Mouse (Mus musculus) heart, adult 2 months (tissue): ENCODE results near the gene 1700006A11Rik. TPM values are rescaled to one million over a fixed set of nuclear protein-coding genes. Genes with fewer than 3 reads are reported as not detected.

Source experiments
- DNase-seq, 2 experiments: peaks; one replicate each; pipeline ENCODE4 v3.0.0; 2021
- H3K27ac ChIP-seq: fragments of 200-600 bp; 2 replicates; pipeline ENCODE4 v1.8.1; 2022
- H3K27me3 ChIP-seq: fragments of 200-500 bp; 2 replicates; pipeline ENCODE4 v1.6.1; 2012; ENCODE audit warnings: mild to moderate bottlenecking, low read length, inconsistent platforms, mixed read lengths; ENCODE audit not compliant: control insufficient read depth, insufficient read depth
- H3K36me3 ChIP-seq: fragments of 200-500 bp; 2 replicates; pipeline ENCODE4 v1.6.1; 2012; ENCODE audit warnings: low read length, inconsistent platforms; ENCODE audit not compliant: control insufficient read depth, insufficient read depth
- H3K4me1 ChIP-seq: fragments of 200-500 bp; 2 replicates; pipeline ENCODE4 v1.6.1; 2011; ENCODE audit warnings: low read length; ENCODE audit not compliant: control insufficient read depth, insufficient read depth
- H3K4me3 ChIP-seq: fragments of 200-600 bp; 2 replicates; pipeline ENCODE4 v1.8.1; 2022
- H3K79me2 ChIP-seq: fragments of 200-500 bp; replicated peaks from 2 replicates; pipeline ENCODE4 v1.6.1; 2012; ENCODE audit warnings: mild to moderate bottlenecking, inconsistent platforms, low read length, moderate library complexity, mixed read lengths; ENCODE audit not compliant: control insufficient read depth, insufficient read depth
- H3K9ac ChIP-seq: fragments of 200-500 bp; 2 replicates; pipeline ENCODE4 v1.6.1; 2012; ENCODE audit warnings: low read depth, mild to moderate bottlenecking, control low read depth, inconsistent platforms, low read length, mixed read lengths
- CTCF ChIP-seq: fragments of 200-600 bp; IDR thresholded peaks from 2 replicates; pipeline ENCODE4 v1.8.1; 2022; ENCODE audit warnings: antibody characterized with exemption, mild to moderate bottlenecking, moderate library complexity
- EP300 ChIP-seq: fragments of 200-500 bp; IDR thresholded peaks from 2 replicates; pipeline ENCODE4 v1.6.1; 2011; ENCODE audit warnings: low read depth, low read length, control low read depth; ENCODE audit not compliant: insufficient read depth
- POLR2A ChIP-seq: fragments of 200-500 bp; IDR thresholded peaks from 2 replicates; pipeline ENCODE4 v1.6.1; 2011; ENCODE audit warnings: mild to moderate bottlenecking, low read depth, low read length, control low read depth; ENCODE audit not compliant: insufficient read depth
- WGBS: fragments of 180-500 bp; shearing (Covaris S2); methylation state at CpG from one replicate; pipeline ENCODE4 v1.1.7; 2018; 5-methylcytosine and 5-hydroxymethylcytosine counted together
- intact Hi-C: fragments of 180-260 bp; cut with DNase I; formaldehyde crosslinking; loops from one replicate; pipeline ENCODE4 v1.15.1; 2025
- polyA plus RNA-seq: library from polyadenylated mRNA; depleted of rRNA; stranded (reverse); fragments of >200 nt; gene quantifications from 2 replicates; pipeline ENCODE4 v1.2.3, GENCODE M21; 2012; rRNA removed
- total RNA-seq, 2 experiments: library from RNA; stranded (reverse); gene quantifications; 2 replicates each; pipeline ENCODE4 v1.2.3; 2021

1700006A11Rik gene
- total and polyA plus RNA-seq, 3 experiments, result not detected

DNA sequence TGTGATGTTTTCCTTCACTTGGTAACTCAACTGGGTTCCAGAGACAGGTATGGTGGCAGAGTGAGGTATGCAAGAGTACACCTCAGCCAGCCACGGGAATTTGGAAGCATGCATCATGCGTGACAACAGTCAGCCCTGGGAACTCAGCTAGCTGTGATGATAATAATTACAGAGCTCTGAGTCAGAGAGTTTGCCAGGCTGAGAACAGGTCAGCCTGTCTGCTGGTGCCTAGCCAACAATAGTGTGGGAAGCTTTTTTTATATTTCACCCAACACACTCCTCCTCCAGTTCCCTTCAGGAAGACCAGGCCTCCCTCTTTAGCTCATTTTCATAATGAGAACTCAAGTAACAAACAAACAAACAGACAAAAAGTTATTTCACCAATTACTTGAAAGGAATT lies 53.8 kb downstream of the 1700006A11Rik start:
- H3K27ac ChIP-seq, result no peak overlapping the region
- H3K79me2 ChIP-seq, result no peaks in the 10 kb centered on the region
- WGBS, result 68% methylated on average over 2 of the region's 2 CpGs
- no peak for DNase-seq
- H3K36me3 ChIP-seq, result no peaks in the 10 kb centered on the region
- H3K27me3 ChIP-seq, result no peaks in the 10 kb centered on the region
- H3K4me3 ChIP-seq, result no peak overlapping the region
- TF ChIP-seq POLR2A (no peak), EP300 (no peak), CTCF (no peak)
- H3K9ac ChIP-seq, result no peak overlapping the region
- H3K4me1 ChIP-seq, result no peaks in the 10 kb centered on the region
- intact Hi-C loops, result no loop called here

DNA sequence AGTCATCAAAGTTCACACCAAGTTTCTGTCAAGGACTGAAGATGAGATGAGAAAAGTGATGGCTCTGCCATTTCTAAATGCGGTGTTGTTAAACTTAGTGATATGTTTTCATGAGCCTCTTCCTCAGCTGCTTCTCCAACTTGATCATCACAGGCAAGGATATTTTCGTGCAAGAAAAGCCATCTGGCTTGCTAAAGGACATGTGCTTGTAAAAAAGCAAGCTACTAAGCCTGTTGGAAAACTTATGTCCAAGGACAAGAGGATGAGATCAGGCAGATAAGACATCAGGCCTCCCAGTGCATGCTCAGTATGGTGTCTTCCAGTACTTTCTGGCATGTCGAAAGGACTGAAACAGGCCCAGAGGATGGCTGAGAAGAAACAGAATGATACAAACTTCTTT lies 68.3 kb downstream of the 1700006A11Rik start:
- 72% methylated on average over 3 of the region's 3 CpGs for WGBS
- Histone ChIP-seq H3K79me2 (no peaks in the 10 kb centered on the region), H3K9ac (no peak overlapping the region), H3K36me3 (no peaks in the 10 kb centered on the region), H3K27me3 (no peaks in the 10 kb centered on the region), H3K4me1 (no peaks in the 10 kb centered on the region), H3K27ac (no peak overlapping the region), H3K4me3 (no peak overlapping the region)
- no peak for DNase-seq
- TF ChIP-seq POLR2A (no peak), EP300 (no peak), CTCF (no peak)
- intact Hi-C loops, result no loop called here

Other genes starting within 250 kb of the 1700006A11Rik start
- under 1 TPM; 0.05 to 0.14 TPM for gene Tram1l1, start 105.2 kb downstream of the 1700006A11Rik start, total RNA-seq
- gene Tram1l1, start 105.2 kb downstream of the 1700006A11Rik start, polyA plus RNA-seq, result 0.14 and 0.26 TPM in 2 replicates
- not detected for gene 1700003H04Rik, start 155.1 kb upstream of the 1700006A11Rik start, total RNA-seq
- gene 1700003H04Rik, start 155.1 kb upstream of the 1700006A11Rik start, polyA plus RNA-seq, result not detected in 2 replicates